Mouse (Mus musculus): ENCODE results near the gene Htr1f. TPM values are rescaled to one million over a fixed set of nuclear protein-coding genes. Genes with fewer than 3 reads are reported as not detected.

The Htr1f gene
- polyA plus RNA-seq (2014; fragmentation: Illumina TruSeq; extraction: RNeasy Lipid Tissue Mini Kit (QIAGEN cat#74804); ENCODE audit: low read depth, low replicate concordance): not detected

GRCm38 (mm10) chr16:65105184-65105931, at the start of gene Htr1f:
TSS of gene Htr1f (minus strand) at chr16:65105854.

